Mouse (Mus musculus): ENCODE results near the gene Cacna1a. TPM values are rescaled to one million over a fixed set of nuclear protein-coding genes. Genes with fewer than 3 reads are reported as not detected.
A peak's percentile ranks its signal among the peaks of the same experiment; 100 is the strongest.

Gene Cacna1a
- polyA plus RNA-seq, 1 experiment from 2014 or later, result 0.60 TPM

GRCm38 (mm10) chr8:84415378-84415898 lies 27.2 kb downstream of the Cacna1a start:
- Histone ChIP-seq H3K36me3 (no peaks in the 10 kb centered on the region), H3K4me2 (peak overlapping the region; percentile 70), H3K4me3 (peak overlapping the region; percentile 48), H3K9me3 (replicated peaks) (peaks cover 6% of the 10 kb centered on the region), H3K27me3 (replicated peaks) (peaks cover 93% of the 10 kb centered on the region), H3K4me1 (0 out of 2 replicates have a peak, but pooled peaks cover 6% of the 10 kb centered on the region), H3K27ac (no peak overlapping the region), H3K9ac (no peak overlapping the region)
- WGBS (ENCODE audit: insufficient replicate concordance), result under 1% methylated on average over 47 of the region's 64 CpGs
- no peak for ATAC-seq

GRCm38 (mm10) chr8:84416041-84416440 lies 27.8 kb downstream of the Cacna1a start:
- Histone ChIP-seq H3K4me2 (peak overlapping the region; percentile 70; the same call in 1 of the 2 replicates), H3K36me3 (no peaks in the 10 kb centered on the region), H3K27ac (no peak overlapping the region), H3K9me3 (replicated peaks) (peaks cover 6% of the 10 kb centered on the region), H3K4me3 (peak overlapping the region; percentile 48; the same call in 1 of the 2 replicates), H3K27me3 (replicated peaks) (peaks cover 88% of the 10 kb centered on the region), H3K9ac (no peak overlapping the region), H3K4me1 (0 out of 2 replicates have a peak, but pooled peaks cover 6% of the 10 kb centered on the region)
- ATAC-seq, result no peak
- WGBS (ENCODE audit: insufficient replicate concordance), result 18% methylated on average over 14 of the region's 14 CpGs

- no peak overlapping the region for H3K4me3 ChIP-seq
- H3K4me2 ChIP-seq, result no peak overlapping the region
- H3K27ac ChIP-seq, result no peak overlapping the region
- H3K4me1 ChIP-seq, result 0 out of 2 replicates have a peak, but pooled peaks cover 6% of the 10 kb centered on the region
- H3K36me3 ChIP-seq, result no peaks in the 10 kb centered on the region
- H3K9me3 ChIP-seq (replicated peaks), result peaks cover 6% of the 10 kb centered on the region
- no peak overlapping the region for H3K9ac ChIP-seq
- ATAC-seq, result no peak
- peaks cover 81% of the 10 kb centered on the region for H3K27me3 ChIP-seq (replicated peaks)
- 53% methylated on average over 6 of the region's 6 CpGs for WGBS (ENCODE audit: insufficient replicate concordance)
Measured at GRCm38 (mm10) chr8:84416915-84417314, 28.7 kb downstream of the Cacna1a start.

GRCm38 (mm10) chr8:84417840-84418239 lies 29.6 kb downstream of the Cacna1a start:
- no peaks in the 10 kb centered on the region for H3K36me3 ChIP-seq
- H3K27ac ChIP-seq, result no peak overlapping the region
- no peak overlapping the region for H3K4me3 ChIP-seq
- H3K27me3 ChIP-seq (replicated peaks), result peaks cover 72% of the 10 kb centered on the region
- WGBS (ENCODE audit: insufficient replicate concordance), result 42% methylated on average over 5 of the region's 5 CpGs
- H3K4me2 ChIP-seq, result no peak overlapping the region
- H3K9ac ChIP-seq, result no peak overlapping the region
- H3K4me1 ChIP-seq, result 0 out of 2 replicates have a peak, but pooled peaks cover 6% of the 10 kb centered on the region
- no peak for ATAC-seq
- peaks cover 6% of the 10 kb centered on the region for H3K9me3 ChIP-seq (replicated peaks)

- WGBS (ENCODE audit: insufficient replicate concordance), result 62% methylated on average over 3 of the region's 3 CpGs
- Histone ChIP-seq H3K9ac (no peak overlapping the region), H3K4me1 (no peaks in the 10 kb centered on the region), H3K4me2 (no peak overlapping the region), H3K27me3 (replicated peaks) (peaks cover 6% of the 10 kb centered on the region; the same call in 1 of the 2 replicates), H3K9me3 (replicated peaks) (no peaks in the 10 kb centered on the region), H3K4me3 (no peak overlapping the region), H3K27ac (no peak overlapping the region), H3K36me3 (no peaks in the 10 kb centered on the region)
- ATAC-seq, result no peak
Measured at GRCm38 (mm10) chr8:84424426-84424825, 36.2 kb downstream of the Cacna1a start.

GRCm38 (mm10) chr8:84426087-84426486 lies 37.8 kb downstream of the Cacna1a start:
- Histone ChIP-seq H3K4me1 (no peaks in the 10 kb centered on the region), H3K27ac (no peak overlapping the region), H3K9ac (no peak overlapping the region), H3K9me3 (replicated peaks) (no peaks in the 10 kb centered on the region), H3K4me2 (no peak overlapping the region), H3K4me3 (no peak overlapping the region), H3K36me3 (no peaks in the 10 kb centered on the region), H3K27me3 (replicated peaks) (no peaks in the 10 kb centered on the region; the same call in 1 of the 2 replicates)
- no peak for ATAC-seq
- WGBS (ENCODE audit: insufficient replicate concordance), result 62% methylated on average over 7 of the region's 7 CpGs

GRCm38 (mm10) chr8:84426582-84426981 lies 38.3 kb downstream of the Cacna1a start:
- 72% methylated on average over 8 of the region's 8 CpGs for WGBS (ENCODE audit: insufficient replicate concordance)
- no peaks in the 10 kb centered on the region for H3K9me3 ChIP-seq (replicated peaks)
- no peak overlapping the region for H3K4me3 ChIP-seq
- H3K4me1 ChIP-seq, result no peaks in the 10 kb centered on the region
- no peak overlapping the region for H3K27ac ChIP-seq
- ATAC-seq, result no peak
- no peaks in the 10 kb centered on the region; the same call in 1 of the 2 replicates for H3K27me3 ChIP-seq (replicated peaks)
- no peak overlapping the region for H3K9ac ChIP-seq
- no peak overlapping the region for H3K4me2 ChIP-seq
- H3K36me3 ChIP-seq, result no peaks in the 10 kb centered on the region

- H3K4me3 ChIP-seq, result no peak overlapping the region
- H3K9me3 ChIP-seq (replicated peaks), result no peaks in the 10 kb centered on the region
- no peaks in the 10 kb centered on the region for H3K36me3 ChIP-seq
- no peaks in the 10 kb centered on the region; the same call in 1 of the 2 replicates for H3K27me3 ChIP-seq (replicated peaks)
- no peak overlapping the region for H3K4me2 ChIP-seq
- H3K27ac ChIP-seq, result no peak overlapping the region
- no peak overlapping the region for H3K9ac ChIP-seq
- no peaks in the 10 kb centered on the region for H3K4me1 ChIP-seq
- 59% methylated on average over 5 of the region's 5 CpGs for WGBS (ENCODE audit: insufficient replicate concordance)
- ATAC-seq, result no peak
Measured at GRCm38 (mm10) chr8:84428034-84428433, 39.8 kb downstream of the Cacna1a start.

- Histone ChIP-seq H3K4me3 (no peak overlapping the region), H3K9me3 (replicated peaks) (no peaks in the 10 kb centered on the region), H3K9ac (no peak overlapping the region), H3K36me3 (no peaks in the 10 kb centered on the region), H3K27ac (no peak overlapping the region), H3K27me3 (replicated peaks) (no peaks in the 10 kb centered on the region; the same call in 1 of the 2 replicates), H3K4me2 (no peak overlapping the region), H3K4me1 (no peaks in the 10 kb centered on the region)
- no peak for ATAC-seq
- WGBS (ENCODE audit: insufficient replicate concordance), result 19% methylated on average over 4 of the region's 4 CpGs
Measured at GRCm38 (mm10) chr8:84429014-84429413, 40.8 kb downstream of the Cacna1a start.

GRCm38 (mm10) chr8:84429492-84429891 lies 41.3 kb downstream of the Cacna1a start:
- ATAC-seq, result no peak
- Histone ChIP-seq H3K36me3 (no peaks in the 10 kb centered on the region), H3K4me1 (no peaks in the 10 kb centered on the region), H3K4me2 (no peak overlapping the region), H3K27ac (no peak overlapping the region), H3K27me3 (replicated peaks) (no peaks in the 10 kb centered on the region; the same call in 1 of the 2 replicates), H3K9ac (no peak overlapping the region), H3K9me3 (replicated peaks) (no peaks in the 10 kb centered on the region), H3K4me3 (no peak overlapping the region)
- WGBS (ENCODE audit: insufficient replicate concordance), result 17% methylated on average over 5 of the region's 5 CpGs

GRCm38 (mm10) chr8:84435370-84435769 lies 47.1 kb downstream of the Cacna1a start:
- no peak overlapping the region for H3K4me2 ChIP-seq
- no peak for ATAC-seq
- H3K9me3 ChIP-seq (replicated peaks), result no peaks in the 10 kb centered on the region
- H3K36me3 ChIP-seq, result no peaks in the 10 kb centered on the region
- no peak overlapping the region for H3K9ac ChIP-seq
- no peak overlapping the region for H3K4me3 ChIP-seq
- H3K27ac ChIP-seq, result no peak overlapping the region
- WGBS (ENCODE audit: insufficient replicate concordance), result 59% methylated on average over 10 of the region's 10 CpGs
- 0 out of 2 replicates have a peak, but pooled peaks cover 3% of the 10 kb centered on the region for H3K27me3 ChIP-seq (replicated peaks)
- no peaks in the 10 kb centered on the region for H3K4me1 ChIP-seq

- no peak overlapping the region for H3K4me2 ChIP-seq
- no peak overlapping the region for H3K4me3 ChIP-seq
- WGBS (ENCODE audit: insufficient replicate concordance), result 72% methylated on average over 7 of the region's 7 CpGs
- no peaks in the 10 kb centered on the region for H3K9me3 ChIP-seq (replicated peaks)
- no peaks in the 10 kb centered on the region for H3K36me3 ChIP-seq
- 0 out of 2 replicates have a peak, but pooled peaks cover 3% of the 10 kb centered on the region for H3K27me3 ChIP-seq (replicated peaks)
- no peaks in the 10 kb centered on the region for H3K4me1 ChIP-seq
- no peak for ATAC-seq
- no peak overlapping the region for H3K27ac ChIP-seq
- H3K9ac ChIP-seq, result no peak overlapping the region
Measured at GRCm38 (mm10) chr8:84439813-84440212, 51.6 kb downstream of the Cacna1a start.

All from liver, embryonic 12.5 days (tissue).